Mouse (Mus musculus) hindbrain, embryonic 11.5 days (tissue): ENCODE results near the gene Fndc9. TPM values are rescaled to one million over a fixed set of nuclear protein-coding genes. Genes with fewer than 3 reads are reported as not detected.

Source experiments
- ATAC-seq: fragments of 200-750 bp; cut with Nextera tagmentation; 2 replicates; pipeline ENCODE4 v1.8.0; 2017; ENCODE audit warnings: mild to moderate bottlenecking, moderate TSS enrichment, moderate library complexity; ENCODE audit not compliant: low FRiP score
- DNase-seq: peaks from one replicate; pipeline ENCODE4 v3.0.0-alpha.2; 2015; ENCODE audit warnings: low spot score
- H3K27ac ChIP-seq: fragments of 300-500 bp; sonication (generic); 2 replicates; pipeline ENCODE4 v1.5.1; 2014; ENCODE audit warnings: mild to moderate bottlenecking, low read depth, low read length
- H3K27me3 ChIP-seq: fragments of 300-500 bp; sonication (generic); 2 replicates; pipeline ENCODE4 v1.6.1; 2014; ENCODE audit warnings: mild to moderate bottlenecking, low read length, moderate library complexity, mixed read lengths; ENCODE audit not compliant: control insufficient read depth, insufficient read depth
- H3K36me3 ChIP-seq: fragments of 300-500 bp; sonication (generic); 2 replicates; pipeline ENCODE4 v1.6.1; 2014; ENCODE audit warnings: mild to moderate bottlenecking, low read length, moderate library complexity, mixed read lengths; ENCODE audit not compliant: control insufficient read depth, insufficient read depth
- H3K4me1 ChIP-seq: fragments of 300-500 bp; sonication (generic); replicated peaks from 2 replicates; pipeline ENCODE4 v1.6.1; 2014; ENCODE audit warnings: low read length, mixed read lengths; ENCODE audit not compliant: control insufficient read depth, insufficient read depth
- H3K4me2 ChIP-seq: fragments of 300-500 bp; sonication (generic); replicated peaks from 2 replicates; pipeline ENCODE4 v1.6.1; 2014; ENCODE audit warnings: mild to moderate bottlenecking, low read depth, low read length
- H3K4me3 ChIP-seq: fragments of 300-500 bp; sonication (generic); 2 replicates; pipeline ENCODE4 v1.5.1; 2014; ENCODE audit warnings: low read depth, low read length
- H3K9ac ChIP-seq: fragments of 300-500 bp; sonication (generic); 2 replicates; pipeline ENCODE4 v1.6.1; 2014; ENCODE audit warnings: low read depth, low read length
- H3K9me3 ChIP-seq: fragments of 300-500 bp; sonication (generic); 2 replicates; pipeline ENCODE4 v1.6.1; 2016; ENCODE audit warnings: low read length; ENCODE audit not compliant: control insufficient read depth
- WGBS: fragments of 180-500 bp; shearing (Covaris S2); extraction: QIAGEN DNeasy Blood & Tissue Kit; methylation state at CpG from one replicate; pipeline ENCODE4 v1.1.7; 2014; 5-methylcytosine and 5-hydroxymethylcytosine counted together
- polyA plus RNA-seq: library from polyadenylated mRNA; unstranded; fragments of >200 nt; fragmentation: Nextera tagmentation; extraction: Ambion mirVana; gene quantifications from 2 replicates; pipeline ENCODE4 v1.2.1, GENCODE M21; 2014

Fndc9 gene
- polyA plus RNA-seq, 1 experiment from 2014 or later = 1.0 TPM

DNA sequence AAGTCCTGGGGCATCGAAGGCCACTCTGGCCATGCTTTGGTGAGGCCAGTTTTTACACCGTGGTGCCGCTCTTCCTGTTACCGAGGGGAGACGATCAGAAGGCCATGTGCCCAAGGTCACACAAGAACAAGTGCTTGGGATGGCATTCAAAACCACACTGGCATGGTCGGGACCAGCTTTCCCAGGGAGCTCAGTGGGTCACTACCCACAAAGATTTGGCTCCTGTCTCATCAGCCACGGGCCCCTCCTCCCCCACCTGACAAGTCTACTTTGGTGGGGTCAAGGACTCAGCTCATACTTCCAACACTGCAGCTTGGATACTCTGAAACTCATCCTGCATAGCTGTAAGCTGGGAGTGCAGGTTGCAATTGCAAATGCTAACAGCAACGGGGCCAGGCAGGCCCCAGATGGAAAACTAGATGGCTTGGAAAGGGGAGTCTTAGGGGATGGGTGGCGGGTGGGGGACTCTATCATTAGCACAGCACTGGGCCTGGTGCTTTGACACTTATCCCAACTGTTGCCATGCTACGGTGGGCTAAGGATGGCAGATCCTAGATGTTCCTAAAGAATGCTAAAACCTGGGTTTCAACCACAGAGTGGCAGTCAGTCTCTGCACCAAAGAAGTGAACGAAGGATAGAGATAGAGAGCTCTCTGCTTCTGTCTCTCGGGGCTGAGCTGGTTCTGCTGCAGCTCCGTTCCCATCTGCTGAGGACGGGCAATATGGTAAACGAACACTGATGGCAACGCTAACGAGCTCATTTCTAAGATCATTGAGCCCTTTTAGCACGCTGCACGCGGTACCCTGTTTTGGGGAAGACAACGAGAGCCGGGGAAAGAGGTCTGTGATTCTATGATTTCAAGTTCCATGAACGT is 9.6 kb downstream of the Fndc9 start:
- no peak overlapping the region for H3K9ac ChIP-seq

GRCm38 (mm10) chr11:46245926-46246325 is 10.6 kb downstream of the Fndc9 start:
- 80% methylated on average over 8 of the region's 8 CpGs for WGBS
- 0 out of 2 replicates have a peak, but pooled peaks cover 3% of the 10 kb centered on the region for H3K36me3 ChIP-seq
- H3K4me1 ChIP-seq = no peaks in the 10 kb centered on the region
- H3K27me3 ChIP-seq = no peaks in the 10 kb centered on the region
- H3K9me3 ChIP-seq = no peaks in the 10 kb centered on the region
- H3K4me3 ChIP-seq = no peak overlapping the region
- no peak overlapping the region for H3K9ac ChIP-seq
- no peak overlapping the region for H3K27ac ChIP-seq
- no peak overlapping the region for H3K4me2 ChIP-seq
- DNase-seq (no peak), ATAC-seq (no peak)

More for the DNA sequence above, 9.6 kb downstream of the Fndc9 start:
- Histone ChIP-seq H3K4me1 (no peaks in the 10 kb centered on the region), H3K4me3 (no peak overlapping the region), H3K4me2 (no peak overlapping the region), H3K27ac (no peak overlapping the region), H3K9me3 (no peaks in the 10 kb centered on the region), H3K27me3 (no peaks in the 10 kb centered on the region), H3K36me3 (0 out of 2 replicates have a peak, but pooled peaks cover 3% of the 10 kb centered on the region)
- ATAC-seq (no peak), DNase-seq (no peak)
- 93% methylated on average over 23 of the region's 23 CpGs for WGBS

DNA sequence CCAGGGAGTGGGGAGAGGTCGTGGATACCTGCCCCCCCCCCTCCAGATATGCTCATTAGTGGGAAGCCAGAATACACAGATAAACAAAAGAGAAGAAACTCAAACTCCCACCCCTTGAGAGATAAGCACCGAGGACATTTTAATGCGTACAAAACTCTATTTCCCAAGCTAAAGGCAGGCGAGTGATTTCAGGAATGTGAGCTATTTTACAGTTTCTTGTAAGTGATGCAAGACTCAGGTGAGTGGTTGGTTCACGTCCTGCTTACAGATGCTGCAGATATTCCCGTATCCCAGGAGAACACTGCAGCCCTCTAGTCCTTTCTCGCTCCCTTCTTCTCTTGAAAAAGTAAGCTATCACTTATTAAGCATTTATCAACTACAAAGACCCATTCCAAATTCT is 11.1 kb downstream of the Fndc9 start:
- Histone ChIP-seq H3K36me3 (0 out of 2 replicates have a peak, but pooled peaks cover 3% of the 10 kb centered on the region), H3K27me3 (no peaks in the 10 kb centered on the region), H3K9ac (no peak overlapping the region), H3K9me3 (no peaks in the 10 kb centered on the region), H3K27ac (no peak overlapping the region), H3K4me2 (no peak overlapping the region), H3K4me1 (no peaks in the 10 kb centered on the region), H3K4me3 (no peak overlapping the region)
- WGBS = 83% methylated on average over 7 of the region's 7 CpGs
- DNase-seq (no peak), ATAC-seq (no peak)

DNA sequence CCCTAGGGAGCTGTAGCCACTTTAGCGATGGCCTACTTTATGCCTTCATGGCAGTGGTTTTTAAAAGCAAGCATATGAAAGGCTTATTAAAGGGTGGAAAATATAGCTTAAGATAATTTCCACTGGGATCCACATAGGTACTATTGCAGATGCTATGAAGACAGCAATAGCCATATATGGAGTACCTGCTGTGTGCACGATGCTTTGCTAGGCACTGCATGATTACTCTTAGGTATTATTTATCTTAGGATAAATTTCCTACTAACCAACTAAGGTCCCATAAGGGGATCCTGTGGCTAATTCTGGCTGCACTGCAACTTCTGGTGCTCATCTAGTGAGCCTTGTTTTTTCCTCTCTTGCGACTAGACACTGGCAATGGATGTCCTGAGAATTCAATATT is 13.0 kb downstream of the Fndc9 start:
- WGBS = 90% methylated on average over 3 of the region's 3 CpGs
- H3K36me3 ChIP-seq = 0 out of 2 replicates have a peak, but pooled peaks cover 3% of the 10 kb centered on the region
- no peak overlapping the region for H3K9ac ChIP-seq

GRCm38 (mm10) chr11:46251994-46252393 is 16.7 kb downstream of the Fndc9 start:
- Histone ChIP-seq H3K9ac (no peak overlapping the region), H3K4me3 (no peak overlapping the region), H3K4me2 (no peak overlapping the region), H3K27me3 (no peaks in the 10 kb centered on the region), H3K36me3 (0 out of 2 replicates have a peak, but pooled peaks cover 3% of the 10 kb centered on the region), H3K4me1 (no peaks in the 10 kb centered on the region), H3K27ac (no peak overlapping the region), H3K9me3 (no peaks in the 10 kb centered on the region)
- 36% methylated on average over 7 of the region's 7 CpGs for WGBS
- ATAC-seq (peak; percentile 45), DNase-seq (peak; percentile 65)

More for the DNA sequence above, 13.0 kb downstream of the Fndc9 start:
- no peaks in the 10 kb centered on the region for H3K4me1 ChIP-seq
- no peaks in the 10 kb centered on the region for H3K9me3 ChIP-seq
- ATAC-seq = no peak
- H3K4me2 ChIP-seq = no peak overlapping the region
- no peak for DNase-seq
- H3K27ac ChIP-seq = no peak overlapping the region
- H3K27me3 ChIP-seq = no peaks in the 10 kb centered on the region
- no peak overlapping the region for H3K4me3 ChIP-seq

DNA sequence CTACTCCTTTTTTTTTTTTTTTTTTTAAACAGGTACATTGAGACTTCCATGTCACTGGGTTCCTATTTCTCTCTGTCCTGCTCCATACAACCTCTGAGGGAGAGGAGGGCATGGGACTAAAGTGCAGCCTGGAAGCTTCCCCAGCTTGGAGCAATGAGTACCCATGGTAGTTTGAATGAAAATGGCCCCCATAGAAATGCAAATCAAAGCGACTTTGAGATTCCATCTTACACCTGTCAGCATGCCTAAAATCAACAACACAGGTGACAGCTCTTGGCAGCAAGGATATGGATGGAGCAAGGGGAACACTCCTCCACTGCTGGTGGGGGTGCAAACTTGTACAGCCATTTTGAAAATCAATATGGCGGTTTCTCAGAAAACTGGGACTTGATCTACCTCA is 20.0 kb downstream of the Fndc9 start:
- Histone ChIP-seq H3K4me1 (no peaks in the 10 kb centered on the region), H3K9ac (no peak overlapping the region), H3K27me3 (no peaks in the 10 kb centered on the region), H3K36me3 (no peaks in the 10 kb centered on the region; the same call in 1 of the 2 replicates), H3K9me3 (no peaks in the 10 kb centered on the region), H3K27ac (no peak overlapping the region), H3K4me2 (no peak overlapping the region), H3K4me3 (no peak overlapping the region)
- ATAC-seq (no peak), DNase-seq (no peak)
- WGBS = 93% methylated on average over 2 of the region's 2 CpGs

GRCm38 (mm10) chr11:46258207-46258606 is 22.9 kb downstream of the Fndc9 start:
- DNase-seq (peak; percentile 39), ATAC-seq (no peak)
- Histone ChIP-seq H3K4me1 (no peaks in the 10 kb centered on the region), H3K27ac (no peak overlapping the region), H3K27me3 (no peaks in the 10 kb centered on the region), H3K9ac (no peak overlapping the region), H3K36me3 (no peaks in the 10 kb centered on the region; the same call in 1 of the 2 replicates), H3K9me3 (no peaks in the 10 kb centered on the region), H3K4me3 (no peak overlapping the region), H3K4me2 (no peak overlapping the region)
- WGBS = 70% methylated on average over 4 of the region's 4 CpGs

- no peaks in the 10 kb centered on the region; the same call in 1 of the 2 replicates for H3K36me3 ChIP-seq
- no peak overlapping the region for H3K27ac ChIP-seq
- 94% methylated on average over 8 of the region's 8 CpGs for WGBS
- H3K4me2 ChIP-seq = no peak overlapping the region
- no peaks in the 10 kb centered on the region for H3K27me3 ChIP-seq
- no peak overlapping the region for H3K9ac ChIP-seq
- H3K4me1 ChIP-seq = no peaks in the 10 kb centered on the region
- no peak for ATAC-seq
- no peak overlapping the region for H3K4me3 ChIP-seq
- H3K9me3 ChIP-seq = no peaks in the 10 kb centered on the region
- no peak for DNase-seq
These were observed 23.4 kb downstream of the Fndc9 start for GRCm38 (mm10) chr11:46258749-46259148.

DNA sequence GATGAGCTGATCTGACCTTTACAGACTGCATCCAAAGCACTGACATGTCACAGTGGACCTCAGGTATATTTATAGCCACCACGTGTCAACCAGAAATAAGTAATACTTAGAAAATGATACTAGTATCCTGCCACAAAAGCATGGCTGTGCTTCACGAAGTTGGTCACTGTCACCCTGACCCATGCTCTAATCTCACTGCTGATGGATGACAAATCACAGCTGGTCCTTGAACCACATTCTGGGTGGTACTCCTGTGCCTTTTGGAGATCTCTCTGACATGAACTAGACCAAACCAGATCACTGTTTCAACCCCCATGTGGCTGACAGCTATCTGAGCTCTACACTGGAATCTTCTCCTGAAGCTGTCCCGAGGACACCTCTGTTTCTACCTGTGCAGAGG is 27.5 kb downstream of the Fndc9 start:
- DNase-seq (no peak), ATAC-seq (no peak)
- H3K4me3 ChIP-seq = no peak overlapping the region
- no peaks in the 10 kb centered on the region for H3K9me3 ChIP-seq
- H3K9ac ChIP-seq = no peak overlapping the region
- no peak overlapping the region for H3K27ac ChIP-seq
- H3K4me1 ChIP-seq = no peaks in the 10 kb centered on the region
- no peaks in the 10 kb centered on the region for H3K27me3 ChIP-seq
- no peak overlapping the region for H3K4me2 ChIP-seq
- WGBS = 76% methylated on average over 3 of the region's 3 CpGs
- peaks cover 2% of the 10 kb centered on the region for H3K36me3 ChIP-seq
